Mouse (Mus musculus) liver, adult 2 months (tissue): ENCODE measurements around the gene Sh3pxd2a. TPM values are rescaled to one million over a fixed set of nuclear protein-coding genes. Genes with fewer than 3 reads are reported as not detected.

Experiments used
- DNase-seq: peaks from one replicate; pipeline ENCODE4 v3.0.0-alpha.2; 2011; ENCODE audit warnings: low read depth, low spot score; ENCODE audit errors: extremely low read depth
- H3K27ac ChIP-seq: fragments of 200-500 bp; replicated peaks from 2 replicates; pipeline ENCODE4 v1.5.1; 2012; ENCODE audit warnings: low read depth, mild to moderate bottlenecking, control low read depth, inconsistent platforms, low read length; ENCODE audit not compliant: insufficient read depth
- H3K27me3 ChIP-seq: fragments of 200-500 bp; 2 replicates; pipeline ENCODE4 v1.6.1; 2012; ENCODE audit warnings: mild to moderate bottlenecking, moderate library complexity, low read length, inconsistent platforms; ENCODE audit not compliant: control insufficient read depth, insufficient read depth
- H3K36me3 ChIP-seq: fragments of 200-500 bp; 2 replicates; pipeline ENCODE4 v1.6.1; 2012; ENCODE audit warnings: low read length, inconsistent platforms; ENCODE audit not compliant: control insufficient read depth, insufficient read depth
- H3K4me1 ChIP-seq: fragments of 200-500 bp; 2 replicates; pipeline ENCODE4 v1.6.1; 2011; ENCODE audit warnings: low read length; ENCODE audit not compliant: control insufficient read depth, insufficient read depth
- H3K4me3 ChIP-seq: fragments of 200-500 bp; 2 replicates; pipeline ENCODE4 v1.5.1; 2011; ENCODE audit warnings: low read depth, mild to moderate bottlenecking, control low read depth, low read length, moderate library complexity; ENCODE audit not compliant: insufficient read depth
- H3K79me2 ChIP-seq: fragments of 200-500 bp; 2 replicates; pipeline ENCODE4 v1.6.1; 2012; ENCODE audit warnings: inconsistent platforms, mild to moderate bottlenecking, low read length, moderate library complexity; ENCODE audit not compliant: control insufficient read depth, insufficient read depth
- H3K9ac ChIP-seq: fragments of 200-500 bp; 2 replicates; pipeline ENCODE4 v1.6.1; 2012; ENCODE audit warnings: low read depth, mild to moderate bottlenecking, control low read depth, inconsistent platforms, low read length
- CTCF ChIP-seq: fragments of 200-500 bp; IDR thresholded peaks from 2 replicates; pipeline ENCODE4 v1.5.1; 2011; ENCODE audit warnings: low read depth, low read length, control low read depth
- POLR2A ChIP-seq: fragments of 200-500 bp; IDR thresholded peaks from 2 replicates; pipeline ENCODE4 v1.6.1; 2011; ENCODE audit warnings: low read length, control low read depth; ENCODE audit not compliant: insufficient read depth; ENCODE audit errors: extremely low read depth
- WGBS: fragments of 180-500 bp; shearing (Covaris S2); methylation state at CpG from one replicate; pipeline ENCODE4 v1.1.7; 2018; 5-methylcytosine and 5-hydroxymethylcytosine counted together
- polyA plus RNA-seq: library from polyadenylated mRNA; depleted of rRNA; stranded (reverse); fragments of >200 nt; gene quantifications from 2 replicates; pipeline ENCODE4 v1.2.3, GENCODE M21; 2012
- total RNA-seq: library from RNA; depleted of rRNA; stranded (reverse); fragments of >200 nt; gene quantifications from 2 replicates; pipeline ENCODE4 v1.2.3, GENCODE M21; 2014

The Sh3pxd2a gene
- total and polyA plus RNA-seq, 2 experiments = 4.2 to 10.0 TPM

DNA sequence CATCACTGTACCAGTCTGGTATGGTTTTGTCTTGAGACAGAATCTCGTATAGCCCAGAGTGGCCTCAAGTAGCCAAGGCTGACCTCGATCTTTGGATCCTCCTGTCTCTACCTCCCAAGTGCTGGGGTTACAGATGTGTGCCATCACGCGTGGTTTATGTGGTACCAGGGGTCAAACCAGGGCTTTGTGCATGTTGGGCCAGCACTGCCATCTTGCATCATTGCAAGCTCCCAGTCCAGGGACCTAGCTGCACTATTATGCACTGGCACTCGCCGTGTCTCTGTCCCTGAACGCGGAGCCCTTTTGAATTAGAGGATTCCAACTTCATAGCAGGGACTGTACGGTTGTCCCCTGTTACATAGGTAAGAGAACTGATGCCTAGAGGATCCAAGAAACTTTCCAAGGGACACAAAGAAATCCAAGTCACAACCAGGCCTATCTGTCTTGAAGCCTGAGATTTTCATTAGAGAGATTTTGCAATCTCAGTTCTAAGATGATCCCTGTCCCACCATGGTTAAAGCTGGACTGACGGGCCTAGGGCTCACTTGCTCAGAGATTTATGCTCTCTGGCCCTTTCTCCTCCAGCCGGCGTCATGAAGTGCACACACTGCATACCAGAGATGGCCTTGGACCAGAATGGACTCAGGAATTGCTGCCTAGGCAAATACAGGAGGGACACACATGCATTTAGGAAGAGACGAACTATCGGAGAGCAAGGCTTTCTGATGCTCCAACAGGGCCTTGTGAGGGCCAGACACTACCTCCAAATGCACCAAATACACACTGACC, 157.9 kb downstream of the Sh3pxd2a start:
- Histone ChIP-seq H3K4me1 (peaks cover 51% of the 10 kb centered on the region), H3K79me2 (no peaks in the 10 kb centered on the region), H3K4me3 (no peak overlapping the region), H3K9ac (no peak overlapping the region), H3K27me3 (no peaks in the 10 kb centered on the region), H3K36me3 (no peaks in the 10 kb centered on the region), H3K27ac (peak overlapping the region; percentile 24)
- peak; percentile 85 for DNase-seq
- WGBS = 27% methylated on average over 14 of the region's 14 CpGs
- TF ChIP-seq POLR2A (no peak), CTCF (no peak)

DNA sequence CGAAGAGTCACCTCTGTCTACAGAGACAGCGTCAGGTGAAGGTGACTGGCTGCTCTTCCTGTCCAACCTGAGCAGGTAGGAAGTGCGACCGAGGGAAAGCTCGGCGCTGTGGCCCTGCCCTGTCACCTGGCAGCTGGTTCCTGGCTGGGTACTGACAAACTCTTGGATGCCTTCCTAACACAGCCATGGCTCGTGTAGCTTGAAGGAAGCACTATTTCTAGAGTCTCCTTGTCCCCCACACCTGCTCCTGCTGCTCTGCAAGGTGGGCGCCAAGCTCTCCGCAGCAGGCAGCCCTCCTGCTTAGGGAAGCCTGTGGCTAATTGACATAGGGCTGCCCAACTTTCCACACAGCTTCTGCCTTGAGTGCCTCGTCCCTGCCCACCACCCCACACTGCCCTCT, 158.8 kb downstream of the Sh3pxd2a start:
- 56% methylated on average over 10 of the region's 10 CpGs for WGBS
- 0 out of 2 replicates have a peak, but pooled peaks cover under 1% of the 10 kb centered on the region for H3K79me2 ChIP-seq
- H3K36me3 ChIP-seq = no peaks in the 10 kb centered on the region
- H3K27ac ChIP-seq = no peak overlapping the region
- TF ChIP-seq CTCF = no peak
- TF ChIP-seq POLR2A = no peak
- peaks cover 46% of the 10 kb centered on the region for H3K4me1 ChIP-seq
- no peaks in the 10 kb centered on the region for H3K27me3 ChIP-seq
- no peak overlapping the region for H3K9ac ChIP-seq
- no peak overlapping the region for H3K4me3 ChIP-seq
- peak; percentile 68 for DNase-seq

DNA sequence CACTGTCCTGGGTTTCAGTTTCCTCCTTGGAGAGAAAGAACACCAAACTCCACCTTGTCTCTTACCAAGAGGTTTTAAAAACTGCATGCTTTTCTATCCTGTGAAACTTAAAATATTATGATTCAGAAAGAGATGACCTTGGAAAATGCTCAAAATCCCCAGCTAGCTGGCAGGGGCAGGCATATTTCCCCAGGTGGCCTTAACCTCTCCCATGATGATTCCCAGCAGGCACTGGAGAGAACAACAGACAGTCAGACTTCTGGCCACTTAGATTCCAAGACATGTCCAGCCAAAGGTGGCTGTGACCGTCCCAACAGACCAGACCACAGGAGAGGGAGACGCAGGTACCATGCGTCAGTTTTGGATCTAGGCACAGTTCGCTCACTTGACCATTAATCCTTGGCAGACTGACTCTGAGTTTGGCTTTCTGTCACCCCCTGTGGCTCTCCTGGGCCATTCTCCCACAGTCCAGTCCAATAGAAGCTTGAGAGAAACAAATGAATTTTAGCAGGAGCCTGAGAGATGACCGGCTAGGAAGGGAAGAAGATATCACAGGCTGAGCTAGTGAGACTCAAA, 159.9 kb downstream of the Sh3pxd2a start:
- TF ChIP-seq POLR2A (no peak), CTCF (no peak)
- Histone ChIP-seq H3K79me2 (peaks cover 4% of the 10 kb centered on the region; the same call in 1 of the 2 replicates), H3K27me3 (no peaks in the 10 kb centered on the region), H3K4me1 (peaks cover 46% of the 10 kb centered on the region), H3K27ac (no peak overlapping the region), H3K9ac (no peak overlapping the region), H3K36me3 (no peaks in the 10 kb centered on the region), H3K4me3 (no peak overlapping the region)
- peak; percentile 74 for DNase-seq
- WGBS = 32% methylated on average over 5 of the region's 5 CpGs

DNA sequence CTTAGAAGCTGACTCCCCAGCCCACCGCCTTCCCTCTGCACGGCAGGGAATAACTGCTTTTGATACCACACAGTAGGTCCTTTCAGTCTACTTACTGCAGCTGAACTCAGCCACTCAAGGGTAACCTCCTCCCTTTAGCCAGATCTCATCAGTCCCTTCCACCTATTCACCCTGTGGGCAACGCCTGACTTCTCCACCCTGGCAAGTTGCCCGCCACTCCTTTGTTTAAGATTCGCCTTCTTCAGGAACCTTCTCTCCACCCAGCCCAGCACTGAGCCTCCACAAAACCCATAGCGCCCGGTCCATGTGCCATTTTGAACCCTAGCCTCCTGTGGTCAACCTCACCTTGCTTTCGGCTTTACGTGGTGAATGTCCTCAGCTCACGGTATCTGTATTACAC, 161.1 kb downstream of the Sh3pxd2a start:
- no peak for TF ChIP-seq CTCF
- no peak for TF ChIP-seq POLR2A
- no peak overlapping the region for H3K9ac ChIP-seq
- H3K4me3 ChIP-seq = no peak overlapping the region
- peaks cover 46% of the 10 kb centered on the region for H3K4me1 ChIP-seq
- 94% methylated on average over 10 of the region's 10 CpGs for WGBS
- DNase-seq = no peak
- H3K36me3 ChIP-seq = no peaks in the 10 kb centered on the region
- H3K79me2 ChIP-seq = peaks cover 4% of the 10 kb centered on the region; the same call in 1 of the 2 replicates
- no peak overlapping the region for H3K27ac ChIP-seq
- no peaks in the 10 kb centered on the region for H3K27me3 ChIP-seq

DNA sequence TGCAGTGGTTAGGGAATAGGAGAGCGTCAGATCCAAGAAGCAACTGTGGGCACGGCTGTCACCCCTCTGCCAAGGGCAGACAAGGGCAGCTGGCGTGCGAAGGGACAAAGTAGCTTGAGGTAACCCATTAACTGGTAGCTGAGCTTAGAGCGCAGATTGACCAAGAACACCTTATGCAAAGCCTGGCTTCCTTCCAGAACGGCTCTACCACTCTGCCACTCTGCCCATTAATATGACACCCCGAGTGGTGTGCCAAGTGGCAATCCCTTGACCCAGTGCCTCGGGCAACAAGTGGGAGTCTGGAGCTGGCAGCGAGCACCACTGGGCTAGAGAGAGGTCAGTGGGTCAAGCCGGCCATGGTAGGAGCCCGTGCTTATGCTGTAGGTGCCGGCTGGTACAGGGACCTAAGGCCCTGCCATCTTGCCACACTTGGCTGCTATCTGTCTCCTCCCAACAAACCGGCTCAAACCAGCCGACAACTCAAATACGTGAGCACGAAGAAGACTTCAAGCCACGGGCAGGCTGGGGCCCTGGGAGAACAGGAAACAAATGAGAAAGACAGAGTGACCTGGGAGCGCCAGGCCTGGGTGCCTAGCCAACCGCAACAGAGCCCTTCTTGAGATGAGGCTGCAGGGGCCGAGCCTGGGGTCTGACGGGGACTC, 161.9 kb downstream of the Sh3pxd2a start:
- WGBS = 20% methylated on average over 21 of the region's 21 CpGs
- H3K27ac ChIP-seq = peak overlapping the region; percentile 19
- H3K4me3 ChIP-seq = no peak overlapping the region
- TF ChIP-seq CTCF (no peak), POLR2A (no peak)
- peaks cover 46% of the 10 kb centered on the region for H3K4me1 ChIP-seq
- H3K79me2 ChIP-seq = peaks cover 4% of the 10 kb centered on the region; the same call in 1 of the 2 replicates
- no peaks in the 10 kb centered on the region for H3K36me3 ChIP-seq
- H3K27me3 ChIP-seq = no peaks in the 10 kb centered on the region
- DNase-seq = peak; percentile 100
- H3K9ac ChIP-seq = no peak overlapping the region
